Mouse (Mus musculus): ENCODE results near the gene Arhgap15.

DNA sequence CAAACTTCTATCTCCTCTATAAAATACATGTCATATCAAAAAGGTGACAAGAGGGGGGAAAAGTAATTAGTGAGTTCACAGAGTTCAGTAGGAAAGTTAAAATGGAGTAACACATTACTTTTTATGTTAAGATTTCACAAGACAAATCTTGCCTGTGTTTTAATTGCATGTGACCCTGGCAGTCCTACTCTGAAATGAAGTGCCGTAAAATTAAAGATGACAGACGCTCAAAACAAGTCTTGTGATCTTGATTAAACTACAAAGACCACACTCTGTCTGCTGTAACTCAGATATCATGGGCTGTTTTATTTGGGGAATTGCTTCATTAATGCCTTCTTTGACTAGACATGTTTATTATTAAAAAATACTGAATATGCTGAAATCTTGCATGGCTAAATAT is 647.0 kb downstream of the Arhgap15 start:
- no peak for TF ChIP-seq POLR2A (IDR thresholded peaks at IDR 0.05; ENCODE audit: insufficient read depth, low read depth, low read length)
- no peak for TF ChIP-seq CTCF (IDR thresholded peaks at IDR 0.05; ENCODE audit: insufficient read depth, low read depth, low read length)
